Mouse (Mus musculus): ENCODE measurements around the gene AI481877. TPM values are rescaled to one million over a fixed set of nuclear protein-coding genes. Genes with fewer than 3 reads are reported as not detected.

The AI481877 gene
- polyA plus RNA-seq, 1 experiment from 2014 or later = 0.04 TPM

DNA sequence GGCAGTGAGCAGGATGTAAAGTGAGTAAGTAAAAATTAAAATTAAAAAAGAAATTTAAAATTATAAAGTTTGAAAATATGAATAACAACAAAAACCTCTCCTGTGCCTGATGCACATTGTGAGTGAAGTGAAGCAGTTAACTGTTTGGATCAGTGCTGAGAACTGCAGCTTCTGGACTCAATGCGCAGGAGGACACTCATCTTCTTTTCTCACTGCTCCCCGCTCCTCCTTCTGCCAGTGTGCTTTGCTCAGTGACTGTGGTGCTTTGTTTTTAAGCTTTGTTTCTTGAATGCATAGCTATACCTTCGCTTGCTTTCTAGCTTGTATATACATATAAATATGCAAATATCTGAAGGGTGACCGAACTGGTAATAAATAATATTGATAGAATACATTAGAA, 30.1 kb downstream of the AI481877 start:
- Histone ChIP-seq H3K4me1 (no peaks in the 10 kb centered on the region), H3K4me2 (no peak overlapping the region), H3K36me3 (replicated peaks) (no peaks in the 10 kb centered on the region), H3K9ac (no peak overlapping the region), H3K4me3 (no peak overlapping the region), H3K9me3 (no peaks in the 10 kb centered on the region), H3K27me3 (replicated peaks) (no peaks in the 10 kb centered on the region), H3K27ac (no peak overlapping the region)
- no peak for ATAC-seq (replicated peaks)
- WGBS = 85% methylated on average over 4 of the region's 4 CpGs

DNA sequence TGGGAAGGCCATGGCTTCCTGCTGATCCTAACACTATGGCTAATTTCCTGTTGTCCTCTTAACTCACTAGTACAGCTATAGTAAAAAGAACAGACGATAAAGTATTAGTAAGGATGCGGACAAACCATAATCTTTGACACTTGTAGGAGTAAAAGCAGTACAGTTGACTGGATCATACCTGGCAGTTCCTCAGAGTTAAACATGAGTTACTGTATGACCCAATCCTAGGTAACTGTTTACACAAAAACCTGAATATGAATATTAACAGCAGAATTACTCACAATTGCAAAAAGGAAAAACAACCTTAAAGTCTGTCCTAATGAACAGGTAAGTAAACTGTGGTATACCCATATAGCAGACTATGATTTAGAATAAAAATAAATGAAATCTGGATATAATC, 30.9 kb downstream of the AI481877 start:
- H3K4me2 ChIP-seq = no peak overlapping the region
- H3K9me3 ChIP-seq = no peaks in the 10 kb centered on the region
- no peaks in the 10 kb centered on the region for H3K27me3 ChIP-seq (replicated peaks)
- H3K4me3 ChIP-seq = no peak overlapping the region
- H3K4me1 ChIP-seq = no peaks in the 10 kb centered on the region
- no peak overlapping the region for H3K9ac ChIP-seq
- ATAC-seq (replicated peaks) = no peak
- H3K36me3 ChIP-seq (replicated peaks) = no peaks in the 10 kb centered on the region
- no peak overlapping the region for H3K27ac ChIP-seq
- 82% methylated on average over 2 of the region's 2 CpGs for WGBS

DNA sequence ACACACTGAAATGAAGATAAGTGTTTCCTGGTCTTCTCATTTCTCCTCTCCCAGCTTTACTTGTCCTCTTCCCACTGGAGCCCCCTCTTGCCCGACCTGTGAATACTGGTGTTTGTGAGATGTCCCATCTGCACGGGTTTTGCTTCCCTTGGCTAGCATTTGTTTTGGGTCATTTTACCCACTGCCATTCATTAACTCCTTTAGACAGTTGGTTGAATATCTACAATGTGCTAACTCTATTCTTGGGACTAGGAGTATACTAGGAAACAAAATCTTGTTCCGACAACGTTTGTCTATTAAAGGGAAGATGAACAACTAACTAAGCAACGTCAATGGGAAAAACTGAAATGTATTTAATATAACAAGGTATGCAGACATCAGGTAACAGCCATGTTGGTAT, 32.1 kb downstream of the AI481877 start:
- Histone ChIP-seq H3K36me3 (replicated peaks) (no peaks in the 10 kb centered on the region), H3K9me3 (no peaks in the 10 kb centered on the region), H3K4me2 (no peak overlapping the region), H3K4me1 (no peaks in the 10 kb centered on the region), H3K27me3 (replicated peaks) (no peaks in the 10 kb centered on the region), H3K9ac (no peak overlapping the region), H3K27ac (no peak overlapping the region), H3K4me3 (no peak overlapping the region)
- no peak for ATAC-seq (replicated peaks)
- 84% methylated on average over 5 of the region's 5 CpGs for WGBS

DNA sequence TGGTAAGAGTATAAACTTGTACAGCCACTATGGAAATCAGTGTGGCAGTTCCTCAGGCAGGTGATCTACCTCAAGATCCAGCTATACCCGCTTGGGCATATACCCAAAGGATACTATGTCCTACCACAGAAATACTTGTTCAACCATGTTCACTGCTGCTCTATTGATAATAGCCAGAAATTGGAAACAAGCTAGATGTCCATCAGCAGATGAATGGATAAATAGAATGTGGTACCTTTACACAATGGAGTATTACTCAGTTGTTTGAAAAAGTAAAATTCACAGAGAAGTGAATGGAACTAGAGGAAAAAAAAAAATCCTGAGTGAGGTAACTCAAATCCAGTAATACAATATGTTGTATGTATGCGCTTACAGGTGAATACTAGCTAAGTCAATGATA, 34.6 kb downstream of the AI481877 start:
- no peak overlapping the region for H3K9ac ChIP-seq
- 95% methylated on average over 2 of the region's 2 CpGs for WGBS
- no peaks in the 10 kb centered on the region for H3K36me3 ChIP-seq (replicated peaks)
- no peaks in the 10 kb centered on the region for H3K9me3 ChIP-seq
- ATAC-seq (replicated peaks) = no peak
- H3K27ac ChIP-seq = no peak overlapping the region
- no peaks in the 10 kb centered on the region for H3K27me3 ChIP-seq (replicated peaks)
- no peak overlapping the region for H3K4me2 ChIP-seq
- H3K4me1 ChIP-seq = no peaks in the 10 kb centered on the region
- H3K4me3 ChIP-seq = no peak overlapping the region

DNA sequence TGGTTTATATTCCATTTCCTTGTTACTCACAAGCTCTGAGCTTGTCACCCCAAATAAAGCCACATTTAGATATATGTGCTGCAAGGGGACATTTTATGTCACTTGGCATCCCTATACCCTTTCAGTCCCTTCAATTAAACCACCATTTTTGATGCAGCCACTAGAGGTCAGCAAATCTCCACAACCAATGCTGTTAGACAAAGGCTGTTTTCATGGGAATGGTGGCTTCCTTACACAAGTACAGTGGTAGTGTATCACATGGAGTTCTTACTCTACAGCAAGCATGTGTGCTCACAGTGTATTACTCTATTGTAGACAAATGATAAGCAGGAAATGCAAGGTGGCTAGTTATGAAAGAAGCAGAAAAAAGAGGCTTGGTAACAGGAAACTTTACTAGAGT, 42.4 kb downstream of the AI481877 start:
- H3K27ac ChIP-seq = no peak overlapping the region
- no peaks in the 10 kb centered on the region for H3K27me3 ChIP-seq (replicated peaks)
- no peak overlapping the region for H3K9ac ChIP-seq
- H3K36me3 ChIP-seq (replicated peaks) = no peaks in the 10 kb centered on the region
- H3K4me1 ChIP-seq = no peaks in the 10 kb centered on the region
- H3K4me3 ChIP-seq = no peak overlapping the region
- peak; percentile 95 for ATAC-seq (replicated peaks)
- no peaks in the 10 kb centered on the region for H3K9me3 ChIP-seq
- H3K4me2 ChIP-seq = no peak overlapping the region

DNA sequence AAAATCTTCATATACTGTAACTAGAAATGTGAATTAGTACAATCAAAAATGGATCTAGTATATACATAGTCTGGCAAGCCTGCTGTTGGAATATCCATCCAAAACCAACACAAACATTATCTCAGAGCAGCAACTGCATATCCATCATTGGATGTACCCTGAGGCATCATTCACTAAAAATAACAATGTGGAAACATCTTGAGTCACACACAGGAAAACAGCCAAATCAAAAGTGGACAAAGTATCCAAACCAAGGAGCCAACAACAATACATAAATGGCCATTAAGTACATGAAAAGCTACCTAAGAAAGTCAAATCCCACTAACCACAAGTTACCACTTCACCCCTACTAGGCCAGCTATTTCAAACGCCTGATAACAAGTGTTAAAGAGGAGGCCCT, 49.4 kb downstream of the AI481877 start:
- WGBS = 48% methylated on average over 1 of the region's 1 CpGs
- H3K9me3 ChIP-seq = no peaks in the 10 kb centered on the region
- H3K36me3 ChIP-seq (replicated peaks) = no peaks in the 10 kb centered on the region
- H3K27me3 ChIP-seq (replicated peaks) = no peaks in the 10 kb centered on the region
- H3K4me3 ChIP-seq = no peak overlapping the region
- H3K4me2 ChIP-seq = no peak overlapping the region
- no peaks in the 10 kb centered on the region for H3K4me1 ChIP-seq
- H3K27ac ChIP-seq = no peak overlapping the region
- no peak for ATAC-seq (replicated peaks)
- H3K9ac ChIP-seq = no peak overlapping the region

DNA sequence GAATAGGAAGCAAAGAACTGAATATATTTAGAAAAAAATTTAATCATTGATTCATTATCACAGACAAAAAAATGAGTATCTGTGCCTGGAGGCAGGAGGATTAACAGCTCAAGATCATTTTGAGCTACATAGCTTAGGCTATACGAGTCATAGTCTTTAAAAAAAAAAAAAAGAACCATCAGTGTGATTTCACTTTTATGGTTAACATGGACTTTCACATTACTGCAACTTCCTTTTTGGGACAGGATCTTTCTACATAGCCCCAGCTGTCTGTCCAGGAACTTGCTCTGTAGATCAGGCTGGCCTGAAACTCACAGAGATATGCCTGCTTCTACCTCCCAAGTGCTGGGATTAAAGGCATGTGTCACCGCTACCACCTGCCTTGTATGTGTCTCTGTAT, 55.4 kb downstream of the AI481877 start:
- Histone ChIP-seq H3K27ac (no peak overlapping the region), H3K9me3 (no peaks in the 10 kb centered on the region), H3K27me3 (replicated peaks) (no peaks in the 10 kb centered on the region), H3K36me3 (replicated peaks) (no peaks in the 10 kb centered on the region), H3K4me2 (no peak overlapping the region), H3K4me1 (no peaks in the 10 kb centered on the region), H3K9ac (no peak overlapping the region), H3K4me3 (no peak overlapping the region)
- no peak for ATAC-seq (replicated peaks)
- WGBS = 84% methylated on average over 2 of the region's 2 CpGs

DNA sequence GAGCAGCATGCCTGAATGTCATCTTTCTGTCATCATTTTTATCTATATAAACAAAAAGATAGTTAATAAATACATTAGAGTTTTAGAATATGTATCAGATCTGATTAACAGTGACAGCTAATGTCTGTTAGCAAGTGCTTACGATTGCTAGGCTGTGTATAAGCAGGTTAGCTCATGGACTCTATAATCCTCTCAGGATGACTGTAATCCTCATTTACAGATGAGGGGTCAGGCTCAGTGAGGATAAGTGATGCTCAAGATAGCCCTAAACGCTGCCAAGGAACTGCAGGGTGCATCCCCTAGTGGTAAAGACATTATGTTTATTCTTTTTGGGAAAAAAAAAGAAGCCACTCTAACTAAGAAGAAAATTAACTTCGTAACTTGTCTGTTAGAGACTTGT, 69.5 kb downstream of the AI481877 start:
- no peaks in the 10 kb centered on the region for H3K9me3 ChIP-seq
- H3K4me2 ChIP-seq = no peak overlapping the region
- 25% methylated on average over 3 of the region's 3 CpGs for WGBS
- no peak overlapping the region for H3K9ac ChIP-seq
- H3K4me1 ChIP-seq = no peaks in the 10 kb centered on the region
- no peak overlapping the region for H3K4me3 ChIP-seq
- no peak for ATAC-seq (replicated peaks)
- H3K27ac ChIP-seq = no peak overlapping the region
- no peaks in the 10 kb centered on the region for H3K27me3 ChIP-seq (replicated peaks)
- no peaks in the 10 kb centered on the region for H3K36me3 ChIP-seq (replicated peaks)

DNA sequence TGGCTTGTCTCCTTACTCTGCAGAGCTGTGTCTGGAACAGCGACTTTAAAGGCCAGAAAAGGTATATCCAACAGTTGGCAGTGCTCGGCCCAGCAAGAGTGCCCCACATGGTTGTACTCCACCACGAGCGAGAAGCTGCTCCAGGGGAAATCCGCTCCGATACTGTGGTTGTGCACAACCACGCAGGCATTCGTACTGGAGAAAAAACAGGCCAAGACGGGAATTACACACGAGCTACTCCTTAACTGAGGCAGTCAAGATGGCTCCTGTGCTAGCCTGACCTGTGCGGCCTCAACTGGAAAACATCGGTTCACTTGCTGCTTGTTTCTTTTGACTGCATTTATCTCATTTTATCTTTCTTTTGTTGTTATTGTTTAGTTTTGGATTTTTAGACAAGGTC, 76.3 kb downstream of the AI481877 start:
- Histone ChIP-seq H3K4me2 (no peak overlapping the region), H3K9me3 (no peaks in the 10 kb centered on the region), H3K36me3 (replicated peaks) (no peaks in the 10 kb centered on the region), H3K4me3 (no peak overlapping the region), H3K27ac (no peak overlapping the region), H3K9ac (no peak overlapping the region), H3K4me1 (no peaks in the 10 kb centered on the region), H3K27me3 (replicated peaks) (no peaks in the 10 kb centered on the region)
- no peak for ATAC-seq (replicated peaks)
- WGBS = 70% methylated on average over 12 of the region's 12 CpGs

DNA sequence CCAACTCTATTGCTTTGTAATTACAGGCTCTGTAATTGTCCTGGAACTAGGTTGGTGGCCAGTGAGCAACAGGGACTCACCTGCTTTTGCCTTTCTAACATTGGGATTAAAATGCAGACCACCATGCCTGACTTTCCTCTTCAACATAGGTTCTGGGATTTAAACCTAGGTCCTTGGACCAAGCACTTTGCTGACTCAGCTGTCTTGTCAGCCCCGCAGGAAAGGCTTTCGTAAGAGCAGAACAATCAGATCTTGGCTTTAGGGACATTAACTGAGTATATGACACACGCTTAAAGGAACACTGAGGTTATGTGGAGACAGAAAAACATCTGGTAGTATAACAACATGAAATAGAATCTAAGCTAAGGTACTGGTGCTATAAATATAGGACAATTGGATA, 80.9 kb downstream of the AI481877 start:
- no peaks in the 10 kb centered on the region for H3K27me3 ChIP-seq (replicated peaks)
- no peak overlapping the region for H3K27ac ChIP-seq
- H3K36me3 ChIP-seq (replicated peaks) = no peaks in the 10 kb centered on the region
- no peak overlapping the region for H3K9ac ChIP-seq
- H3K4me1 ChIP-seq = no peaks in the 10 kb centered on the region
- H3K4me2 ChIP-seq = no peak overlapping the region
- no peaks in the 10 kb centered on the region for H3K9me3 ChIP-seq
- no peak overlapping the region for H3K4me3 ChIP-seq
- WGBS = 89% methylated on average over 3 of the region's 3 CpGs
- no peak for ATAC-seq (replicated peaks)

DNA sequence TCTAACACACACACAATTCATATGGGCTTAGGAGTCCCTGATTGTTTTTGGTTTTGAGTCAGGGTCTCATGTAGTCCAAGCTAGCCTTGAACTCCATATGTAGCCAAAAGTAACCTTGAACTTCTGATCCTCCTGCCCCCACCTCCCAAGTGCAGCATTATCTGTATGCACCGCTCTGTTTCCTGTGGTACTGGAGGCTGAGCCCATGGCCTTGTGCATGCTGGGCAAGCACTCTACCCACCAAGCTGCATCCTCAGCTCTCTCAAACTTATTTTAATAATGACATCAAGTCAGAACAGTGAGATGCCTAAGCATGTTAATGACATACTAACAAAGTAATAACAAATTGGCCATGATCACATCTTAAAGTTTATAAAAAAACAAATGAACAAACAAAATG, 87.7 kb downstream of the AI481877 start:
- WGBS = 95% methylated on average over 1 of the region's 1 CpGs

DNA sequence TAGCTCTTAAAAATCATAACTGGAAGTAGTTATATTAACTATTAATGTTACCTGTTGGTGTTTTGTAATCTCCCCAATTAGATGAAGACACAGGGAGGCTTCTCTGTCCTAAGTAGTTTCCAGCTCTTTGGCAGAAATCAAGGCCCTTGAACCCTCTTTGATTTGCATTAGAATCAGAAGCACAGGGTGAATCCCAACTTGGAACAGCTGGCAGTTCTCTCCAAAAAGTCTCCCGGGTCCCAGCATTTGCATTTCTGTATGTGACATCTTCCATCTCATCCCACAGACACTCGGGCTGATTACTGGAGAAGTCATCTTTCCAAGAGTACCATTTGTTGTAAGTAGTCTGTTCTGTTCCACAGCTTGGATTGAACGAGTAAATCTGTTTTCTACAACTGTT, 91.6 kb downstream of the AI481877 start:
- 22% methylated on average over 3 of the region's 3 CpGs for WGBS
- Histone ChIP-seq H3K9me3 (no peaks in the 10 kb centered on the region), H3K4me1 (no peaks in the 10 kb centered on the region), H3K4me3 (no peak overlapping the region), H3K9ac (no peak overlapping the region), H3K4me2 (no peak overlapping the region), H3K27me3 (replicated peaks) (no peaks in the 10 kb centered on the region), H3K36me3 (replicated peaks) (no peaks in the 10 kb centered on the region), H3K27ac (no peak overlapping the region)
- ATAC-seq (replicated peaks) = no peak

More for the DNA sequence above, 87.7 kb downstream of the AI481877 start:
- no peak overlapping the region for H3K4me3 ChIP-seq
- H3K9ac ChIP-seq = no peak overlapping the region
- no peaks in the 10 kb centered on the region for H3K9me3 ChIP-seq
- ATAC-seq (replicated peaks) = no peak
- H3K4me1 ChIP-seq = no peaks in the 10 kb centered on the region
- H3K4me2 ChIP-seq = no peak overlapping the region
- no peak overlapping the region for H3K27ac ChIP-seq
- no peaks in the 10 kb centered on the region for H3K27me3 ChIP-seq (replicated peaks)
- H3K36me3 ChIP-seq (replicated peaks) = no peaks in the 10 kb centered on the region

DNA sequence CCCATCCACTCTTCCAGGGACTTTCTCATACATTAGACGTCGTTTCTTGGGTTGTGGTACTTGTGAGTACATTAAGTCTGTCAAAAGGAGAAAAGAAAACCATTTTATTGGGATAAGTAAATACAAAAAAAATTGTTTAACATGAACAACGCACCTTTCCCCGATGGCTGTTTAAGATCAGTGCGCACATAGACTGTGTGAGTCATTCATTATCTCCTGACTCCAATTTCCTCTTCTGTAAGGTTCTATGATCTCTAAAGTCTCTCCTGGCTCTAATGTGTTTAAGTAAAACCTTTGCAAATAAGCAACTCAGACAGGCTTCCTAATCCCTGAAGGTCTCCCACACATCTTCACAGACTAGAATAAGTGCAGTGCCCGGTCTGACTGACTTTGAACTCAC, 94.9 kb downstream of the AI481877 start:
- Histone ChIP-seq H3K9me3 (no peaks in the 10 kb centered on the region), H3K36me3 (replicated peaks) (0 out of 2 replicates have a peak, but pooled peaks cover 5% of the 10 kb centered on the region), H3K4me1 (no peaks in the 10 kb centered on the region), H3K4me2 (no peak overlapping the region), H3K4me3 (no peak overlapping the region), H3K27me3 (replicated peaks) (no peaks in the 10 kb centered on the region), H3K27ac (no peak overlapping the region), H3K9ac (no peak overlapping the region)
- 89% methylated on average over 6 of the region's 6 CpGs for WGBS
- ATAC-seq (replicated peaks) = no peak

DNA sequence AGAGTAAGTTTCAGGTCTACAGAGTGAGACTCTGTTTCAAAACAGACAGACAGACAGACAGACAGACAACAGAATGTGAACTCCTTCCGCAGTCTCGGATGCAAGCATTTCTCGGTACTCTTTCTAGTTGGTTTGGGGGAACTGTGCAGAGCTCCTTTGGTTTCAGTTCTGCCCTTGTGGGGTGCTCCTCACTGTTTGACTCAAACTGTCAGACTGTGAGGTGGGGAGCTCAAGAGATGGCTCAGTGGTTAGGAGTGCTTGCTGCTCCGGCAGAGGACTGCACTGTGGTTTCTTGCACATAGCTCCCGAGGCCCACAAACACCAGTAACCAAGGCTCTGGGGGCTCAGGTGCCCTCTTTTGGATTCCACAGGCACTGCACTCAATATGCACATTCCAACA, 95.7 kb downstream of the AI481877 start:
- Histone ChIP-seq H3K9ac (no peak overlapping the region), H3K4me2 (no peak overlapping the region), H3K27ac (no peak overlapping the region), H3K4me3 (no peak overlapping the region), H3K9me3 (no peaks in the 10 kb centered on the region), H3K36me3 (replicated peaks) (0 out of 2 replicates have a peak, but pooled peaks cover 5% of the 10 kb centered on the region), H3K4me1 (no peaks in the 10 kb centered on the region), H3K27me3 (replicated peaks) (no peaks in the 10 kb centered on the region)
- ATAC-seq (replicated peaks) = no peak
- 93% methylated on average over 5 of the region's 5 CpGs for WGBS
